Mouse (Mus musculus): ENCODE measurements at regions not wholly inside any gene's neighbourhood (a gene's known extent, or its start where the extent isn't known, plus 50 kb on each side); places are given as distances from the start of the nearest gene placed in this dataset.

DNA sequence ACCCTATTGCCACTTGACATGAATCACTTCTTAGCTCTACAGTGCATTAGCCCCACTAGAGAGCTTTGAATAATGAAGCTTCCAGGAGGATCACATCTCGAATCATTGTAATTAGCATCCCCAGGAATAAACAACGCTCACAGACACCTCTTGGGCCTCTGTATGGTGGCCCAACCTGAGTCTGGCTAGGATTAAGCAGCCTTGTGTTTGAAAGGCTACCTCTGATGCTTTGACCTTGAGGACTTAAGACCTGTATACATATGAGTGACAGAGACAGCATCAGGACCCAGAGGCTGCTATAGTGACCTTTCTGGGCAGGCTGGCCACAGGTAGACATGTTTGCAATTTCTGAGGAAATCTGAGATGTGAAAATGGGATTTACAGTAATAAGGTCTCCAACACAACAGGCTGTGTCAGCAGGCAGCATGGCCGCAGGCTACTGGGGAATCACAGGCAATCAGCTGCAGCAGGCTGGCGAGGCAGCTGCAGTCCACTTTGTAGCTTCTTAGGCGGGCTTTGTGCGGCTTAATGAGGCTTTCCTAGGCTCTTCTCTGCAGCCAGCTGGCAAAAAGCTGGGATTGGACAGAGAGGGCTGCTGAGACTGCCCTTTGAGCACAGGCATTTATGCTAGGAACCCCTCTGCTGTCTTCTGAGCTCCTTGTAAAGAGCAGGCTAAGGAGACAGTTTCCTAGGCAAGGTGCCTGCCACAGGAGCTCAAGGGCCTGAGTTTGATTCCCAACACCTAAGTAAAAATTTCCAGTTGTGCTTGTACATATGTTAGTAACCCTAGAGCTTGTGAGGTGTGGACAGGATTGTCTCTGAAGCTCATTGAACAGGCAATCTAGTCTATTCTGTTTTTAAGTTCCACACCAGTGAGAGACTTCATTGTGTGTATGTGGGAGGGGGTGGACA is 768.1 kb upstream of the Auts2 start:
- no peak for DNase-seq (ENCODE audit: low read depth, low spot score)

DNA sequence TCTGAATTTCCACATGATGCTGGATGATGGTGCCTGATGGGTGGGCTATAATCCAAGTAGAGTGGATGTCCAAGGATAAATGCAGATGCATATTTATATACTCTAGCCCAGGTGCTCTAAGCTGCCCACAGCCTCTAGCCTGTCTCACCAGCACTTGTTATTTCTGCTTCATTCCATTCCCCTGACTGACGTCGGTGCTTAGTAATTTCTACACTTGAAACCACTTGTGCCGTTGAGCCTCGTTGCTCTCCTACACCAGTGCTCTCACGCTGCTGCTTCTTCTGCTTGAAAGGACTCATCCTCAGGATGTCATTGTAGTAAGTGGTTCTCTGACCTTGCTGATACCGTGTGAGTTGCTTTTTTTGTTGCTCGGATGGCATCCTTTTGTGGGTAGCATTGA is 724.7 kb upstream of the Auts2 start:
- no peak for DNase-seq (ENCODE audit: low read depth, low spot score)

DNA sequence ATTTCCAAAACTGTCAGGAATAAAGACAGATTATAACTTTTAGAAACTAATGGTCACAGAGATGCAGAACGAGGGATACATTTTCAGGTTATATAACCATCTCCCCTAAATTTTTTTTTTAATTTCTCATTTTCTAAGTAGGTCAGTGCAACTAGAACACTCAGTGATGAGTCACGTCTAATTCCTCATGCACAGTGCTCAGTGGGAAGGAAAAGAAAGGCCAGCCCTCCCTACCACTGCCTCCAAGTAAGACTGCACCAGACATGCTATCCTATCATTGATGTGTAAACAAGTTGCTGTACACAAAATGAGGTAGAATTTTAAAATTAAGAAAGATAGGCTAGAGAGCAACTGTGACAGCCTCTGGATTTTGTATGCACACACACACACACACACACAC is 724.2 kb upstream of the Auts2 start:
- no peak for DNase-seq (ENCODE audit: low read depth, low spot score)

DNA sequence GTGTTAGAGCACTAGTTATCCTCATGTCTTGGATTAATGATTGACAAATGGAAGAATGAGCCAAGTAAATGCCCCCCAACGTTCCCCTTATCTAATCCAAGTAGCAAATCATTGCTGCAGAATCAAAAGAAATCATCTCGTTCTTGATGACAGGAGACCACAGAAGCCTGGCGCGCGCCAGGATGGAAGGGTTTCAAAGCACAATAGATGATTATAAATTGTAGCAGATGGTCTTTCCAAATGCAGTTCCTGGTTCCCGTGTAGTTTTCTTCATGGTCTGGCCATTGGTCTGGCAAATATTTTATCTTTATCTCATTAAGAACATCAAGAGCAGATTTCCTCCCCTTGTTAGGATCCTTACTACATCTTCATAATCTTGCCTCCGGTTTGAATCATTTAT is 721.8 kb upstream of the Auts2 start:
- no peak for DNase-seq (ENCODE audit: low read depth, low spot score)

DNA sequence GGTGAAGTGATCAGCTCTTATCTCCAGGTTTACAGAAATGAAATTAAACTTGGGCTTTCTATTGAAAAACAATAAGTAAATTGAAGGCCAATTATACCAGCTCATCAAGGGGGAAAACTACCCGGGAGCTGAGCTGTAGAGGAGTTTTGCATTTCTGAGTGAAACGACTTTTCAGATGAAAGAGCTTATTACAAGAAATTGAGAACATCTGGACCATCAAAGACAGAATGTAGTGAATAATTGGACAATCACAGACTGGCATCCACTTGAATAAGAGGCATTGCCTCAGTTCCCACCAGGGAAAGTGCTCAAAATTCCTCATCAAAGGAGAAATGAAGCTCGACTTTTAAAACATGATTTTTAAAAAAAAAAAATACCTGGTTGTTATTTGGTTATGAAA is 675.7 kb upstream of the Auts2 start:
- DNase-seq (ENCODE audit: low read depth, low spot score): no peak

DNA sequence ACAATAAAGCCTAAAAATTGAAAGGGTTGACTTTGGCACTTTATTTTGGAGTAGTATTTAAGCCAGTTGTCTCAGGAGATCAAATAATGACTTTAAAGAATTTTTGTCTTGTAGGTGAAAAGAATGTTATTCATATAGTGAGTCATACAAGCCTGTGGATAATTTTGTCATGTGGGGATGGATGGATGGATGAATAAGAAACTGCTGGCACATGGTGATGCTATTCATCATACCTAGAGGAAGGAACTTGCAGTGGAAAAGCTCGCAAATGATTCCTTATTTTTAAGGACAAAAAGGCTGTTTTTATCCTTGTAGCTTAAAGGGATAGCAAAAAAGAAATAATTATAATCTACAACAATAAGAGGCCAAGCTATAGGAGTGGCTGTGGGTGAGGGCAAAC is 655.4 kb upstream of the Auts2 start:
- DNase-seq (ENCODE audit: low read depth, low spot score): no peak

DNA sequence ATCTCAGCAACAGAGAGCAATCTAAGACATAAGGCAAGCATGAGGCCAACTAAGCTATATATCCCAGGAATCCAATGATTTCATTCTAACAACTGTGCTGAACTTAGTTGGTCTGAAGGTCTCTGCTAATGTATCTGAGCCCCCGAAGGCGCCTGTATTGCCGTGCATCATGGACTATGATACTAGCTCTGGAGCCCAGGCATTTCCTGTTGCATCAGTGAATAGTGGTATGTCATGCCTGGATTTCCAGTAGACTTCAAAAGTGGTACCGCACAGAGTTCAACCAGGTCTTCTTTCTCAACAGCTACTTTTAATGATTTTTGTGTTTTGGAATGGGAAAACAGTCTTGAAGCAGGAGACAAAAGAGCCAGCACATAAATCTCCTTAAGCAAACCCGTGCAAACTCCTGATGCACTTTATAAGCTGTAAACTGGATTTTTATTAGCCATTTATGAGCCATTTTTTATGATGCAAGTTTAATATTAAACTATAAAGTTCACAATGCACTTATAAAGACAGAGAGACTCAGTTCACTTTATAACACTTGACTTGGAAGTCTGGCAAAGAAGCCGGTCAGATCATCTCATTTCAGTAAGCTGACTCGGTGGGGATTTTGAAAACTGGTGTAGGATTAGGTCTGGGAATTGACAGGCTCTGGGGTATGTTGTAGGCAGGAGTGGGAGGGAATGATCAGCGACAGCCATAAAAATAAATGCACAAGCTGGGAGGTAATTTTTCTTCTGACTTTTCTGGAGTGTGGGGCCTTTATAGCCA is 646.8 kb upstream of the Auts2 start:
- no peak for DNase-seq (ENCODE audit: low read depth, low spot score)

DNA sequence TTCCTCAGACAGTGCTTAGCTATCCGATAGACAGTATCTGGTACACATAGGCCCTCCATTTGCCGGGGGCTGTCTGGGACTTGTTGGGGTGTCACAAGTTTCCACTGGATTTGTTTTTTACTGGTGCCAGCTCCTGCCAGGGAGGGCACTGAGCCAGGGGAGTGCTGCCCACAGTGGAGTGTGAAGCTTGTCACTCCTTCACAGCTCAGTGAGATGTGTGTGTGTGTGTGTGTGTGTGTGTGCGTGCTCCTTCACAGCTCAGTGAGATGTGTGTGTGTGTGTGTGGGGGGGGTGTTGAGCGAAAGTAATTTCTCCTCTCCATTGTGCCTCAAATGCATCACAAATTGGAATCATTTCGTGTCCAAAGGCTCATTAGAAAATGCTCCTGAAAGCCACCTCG is 632.5 kb upstream of the Auts2 start:
- no peak for DNase-seq (ENCODE audit: low read depth, low spot score)

DNA sequence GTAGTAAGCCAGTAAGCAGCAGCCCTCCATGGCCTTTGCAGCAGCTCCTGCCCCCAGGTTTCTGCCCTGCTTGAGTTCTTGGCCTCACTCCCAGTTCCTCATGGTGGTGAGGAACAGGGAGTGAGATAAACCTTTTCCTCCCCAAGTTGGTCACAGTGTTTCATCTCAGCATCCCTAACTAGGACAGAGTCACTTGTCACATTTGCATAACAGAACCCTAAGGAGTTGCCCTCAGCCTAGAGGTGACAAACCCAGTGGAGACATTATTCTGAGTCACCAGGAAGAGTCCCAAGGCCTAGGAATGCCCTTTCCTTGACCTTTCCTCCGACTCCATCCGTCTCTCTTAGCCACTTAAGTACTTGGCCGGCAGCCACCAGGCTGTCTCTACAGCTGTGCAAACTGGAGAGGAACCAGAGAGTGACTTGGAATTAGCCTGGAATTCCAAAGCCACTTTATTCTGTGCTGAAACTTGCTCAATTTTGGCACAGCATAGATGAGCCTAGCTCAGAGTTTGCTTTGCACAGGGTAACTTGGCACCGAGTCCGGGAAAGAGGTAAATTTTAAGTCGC is 630.1 kb upstream of the Auts2 start:
- DNase-seq (ENCODE audit: low read depth, low spot score): no peak

DNA sequence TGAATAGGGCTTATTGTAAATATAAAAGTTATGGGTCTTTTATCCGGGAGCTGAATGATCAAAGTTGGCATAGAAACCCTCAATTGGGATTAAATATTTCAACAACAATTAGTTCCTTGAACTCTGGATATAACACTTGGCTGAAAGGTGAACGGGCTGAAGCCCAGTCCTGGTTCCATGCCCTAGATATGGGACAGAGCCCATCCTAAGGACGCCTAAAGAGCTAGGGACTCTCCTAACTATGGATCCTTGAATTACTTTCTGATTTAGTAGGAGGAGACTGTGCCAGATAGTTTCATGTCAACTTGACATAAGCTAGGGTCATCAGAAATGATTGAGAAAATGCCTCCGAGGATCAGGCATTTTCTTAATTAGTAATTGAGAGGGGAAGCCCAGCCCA is 629.5 kb upstream of the Auts2 start:
- no peak for DNase-seq (ENCODE audit: low read depth, low spot score)

DNA sequence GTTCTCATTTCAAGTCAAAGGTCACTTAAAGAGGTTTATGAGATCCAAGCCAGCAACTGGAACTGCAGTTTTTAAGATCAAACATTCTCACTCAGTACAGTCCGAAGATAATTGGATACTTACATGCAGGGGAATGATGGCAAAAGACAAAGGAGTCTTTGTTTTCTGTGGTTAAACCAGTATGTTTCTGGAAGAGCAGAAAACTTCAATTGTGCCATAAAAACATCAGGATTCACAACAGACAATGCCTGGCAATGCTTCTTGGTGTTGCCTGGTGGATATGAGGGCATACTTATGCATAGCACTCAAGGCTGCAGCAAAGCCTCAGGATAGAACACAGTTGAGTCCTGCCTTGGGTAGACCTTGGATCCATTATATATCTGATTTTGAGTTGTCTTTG is 628.1 kb upstream of the Auts2 start:
- no peak for DNase-seq (ENCODE audit: low read depth, low spot score)

DNA sequence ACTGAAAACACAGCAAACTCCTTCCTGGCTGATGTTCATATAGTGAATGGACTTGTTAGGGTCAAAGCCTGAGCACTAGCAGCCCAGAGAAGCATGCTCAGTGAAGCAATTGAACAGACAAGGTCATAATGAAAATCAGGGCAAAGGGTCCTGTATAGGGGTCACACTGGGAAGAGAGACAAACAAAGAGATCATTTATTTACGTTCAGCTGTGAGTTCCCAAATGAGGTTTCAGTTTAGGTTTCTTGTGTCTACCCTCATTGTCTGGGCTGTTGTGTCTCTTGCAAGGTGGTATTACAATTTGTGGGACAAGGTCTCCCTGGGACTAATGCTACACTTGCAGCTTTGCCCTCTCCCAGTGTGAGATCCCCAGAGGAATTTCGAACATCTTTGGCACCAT is 624.4 kb upstream of the Auts2 start:
- no peak for DNase-seq (ENCODE audit: low read depth, low spot score)

DNA sequence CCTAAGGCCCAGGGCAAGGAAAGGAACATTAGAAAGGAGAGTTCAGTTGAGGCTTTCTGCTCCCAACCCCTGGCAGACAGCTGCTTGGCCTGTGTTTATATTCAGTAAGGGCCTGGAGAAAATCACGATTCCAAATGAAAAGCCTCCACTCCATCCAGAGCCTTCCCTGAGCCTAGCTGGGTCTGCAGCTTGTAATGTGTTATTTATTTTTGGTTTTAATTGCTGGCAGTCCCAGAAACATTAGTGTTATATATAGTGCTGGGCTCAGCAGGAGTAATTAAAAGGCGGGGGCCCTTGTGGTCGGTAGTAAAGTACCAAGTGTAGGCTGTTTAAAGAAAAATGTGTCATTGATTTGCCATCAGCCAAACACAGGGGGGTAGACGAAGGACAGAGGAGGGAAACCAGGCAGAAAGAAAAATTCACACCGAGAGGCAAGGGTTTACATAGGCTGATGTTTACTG is 623.9 kb upstream of the Auts2 start:
- DNase-seq (ENCODE audit: low read depth, low spot score): no peak

DNA sequence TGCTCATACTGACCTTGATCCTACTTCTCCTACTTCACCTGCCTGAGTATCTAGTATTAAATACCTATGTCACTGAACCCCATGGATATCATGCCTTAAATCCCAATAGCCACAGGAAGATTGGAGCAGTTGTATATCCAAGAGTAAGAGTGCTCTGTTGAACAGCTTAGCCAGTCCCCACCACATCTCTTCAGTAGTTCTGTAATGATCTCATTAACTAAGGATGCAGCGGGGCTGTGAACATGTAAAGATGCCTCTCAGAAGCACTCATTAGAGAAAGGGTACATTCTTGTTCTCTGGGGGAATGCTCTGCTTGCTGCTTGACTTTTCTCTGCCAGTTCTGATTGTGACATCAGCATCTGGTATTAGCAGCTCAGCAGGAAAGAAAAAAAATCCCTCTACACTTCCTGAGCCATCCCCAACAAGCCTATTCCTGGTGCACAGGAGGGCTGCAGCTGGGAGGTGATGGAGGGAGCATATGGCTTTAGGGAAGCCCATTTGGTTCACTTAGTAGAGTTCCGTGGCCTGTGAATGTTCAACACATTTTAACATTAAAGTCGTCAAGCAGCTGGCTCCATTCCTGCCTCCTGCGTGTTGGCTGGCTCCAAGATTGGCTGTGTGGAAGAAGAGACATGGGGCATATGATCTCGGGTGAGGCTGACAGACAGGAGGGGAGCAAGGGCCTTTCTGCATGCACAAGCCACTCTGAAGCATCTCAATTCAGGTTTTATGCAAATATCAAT is 613.1 kb upstream of the Auts2 start:
- DNase-seq (ENCODE audit: low read depth, low spot score): no peak

DNA sequence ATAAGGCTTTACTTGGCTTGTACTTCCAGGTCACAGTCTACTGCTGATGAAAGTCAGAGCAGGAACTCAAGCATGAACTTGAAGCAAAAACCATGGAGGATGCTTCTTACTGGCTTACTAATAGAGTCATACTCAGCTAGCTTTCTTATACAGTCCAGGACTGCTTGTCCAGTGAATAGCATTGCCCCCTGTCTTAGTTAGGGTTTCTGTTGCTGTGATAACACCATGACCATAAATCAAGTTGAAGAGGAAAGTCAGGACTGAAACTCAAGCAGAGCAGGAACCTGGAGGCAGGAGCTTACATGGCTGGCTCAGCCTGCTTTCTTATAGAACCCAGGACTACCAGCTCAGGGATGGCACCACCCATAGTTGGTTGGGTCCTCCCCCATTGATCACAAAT is 602.9 kb upstream of the Auts2 start:
- DNase-seq (ENCODE audit: low read depth, low spot score): no peak

DNA sequence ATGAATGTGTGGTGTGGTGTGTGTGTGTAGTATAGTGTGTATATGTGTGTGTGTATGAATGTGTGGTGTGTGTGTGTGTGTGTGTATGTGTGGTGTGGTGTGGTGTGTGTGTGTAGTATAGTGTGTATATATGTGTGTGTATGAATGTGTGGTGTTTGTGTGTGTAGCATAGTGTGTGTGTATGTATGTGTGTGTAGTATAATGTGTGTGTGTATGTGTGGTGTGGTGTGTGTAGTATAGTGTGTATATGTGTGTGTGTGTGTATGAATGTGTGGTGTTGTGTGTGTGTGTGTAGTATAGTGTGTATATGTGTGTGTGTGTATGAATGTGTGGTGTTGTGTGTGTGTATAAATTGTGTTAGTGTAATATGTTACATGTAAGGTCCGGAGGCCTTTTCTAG is 600.5 kb upstream of the Auts2 start:
- DNase-seq (ENCODE audit: low read depth, low spot score): no peak

DNA sequence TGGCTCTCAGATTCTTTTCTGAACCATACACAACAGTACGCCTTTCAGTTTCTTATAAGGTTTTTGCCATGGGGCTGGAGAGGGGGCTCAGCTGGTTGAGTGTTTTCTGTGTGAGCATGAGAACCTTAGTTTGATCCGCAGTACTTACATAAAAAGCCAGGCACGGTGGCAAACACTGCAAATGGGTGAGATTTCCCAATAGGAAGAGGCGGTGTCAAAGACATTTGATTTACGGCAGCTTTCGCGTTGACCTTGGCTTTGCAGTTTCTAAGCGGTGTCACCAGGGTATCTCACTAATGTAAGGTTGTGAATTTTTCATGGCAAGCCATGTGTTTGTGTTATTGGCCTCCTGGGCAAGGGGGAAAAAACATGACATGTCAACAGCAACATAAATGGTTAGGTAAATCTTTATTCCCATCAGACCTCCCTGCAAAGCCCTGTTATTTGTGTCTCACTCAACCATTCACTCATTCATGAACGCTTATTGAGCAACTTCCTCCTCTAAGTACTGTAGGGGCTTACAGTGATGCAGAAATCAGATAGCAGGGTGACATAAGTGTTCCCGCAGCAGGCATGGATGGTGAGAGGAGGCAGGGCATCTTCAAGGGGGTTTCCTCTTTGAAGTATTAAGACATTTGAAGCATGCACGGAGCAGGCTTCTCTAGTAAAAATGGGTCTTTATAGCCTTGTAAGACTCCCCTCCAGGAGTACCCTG is 599.4 kb upstream of the Auts2 start:
- no peak for DNase-seq (ENCODE audit: low read depth, low spot score)

DNA sequence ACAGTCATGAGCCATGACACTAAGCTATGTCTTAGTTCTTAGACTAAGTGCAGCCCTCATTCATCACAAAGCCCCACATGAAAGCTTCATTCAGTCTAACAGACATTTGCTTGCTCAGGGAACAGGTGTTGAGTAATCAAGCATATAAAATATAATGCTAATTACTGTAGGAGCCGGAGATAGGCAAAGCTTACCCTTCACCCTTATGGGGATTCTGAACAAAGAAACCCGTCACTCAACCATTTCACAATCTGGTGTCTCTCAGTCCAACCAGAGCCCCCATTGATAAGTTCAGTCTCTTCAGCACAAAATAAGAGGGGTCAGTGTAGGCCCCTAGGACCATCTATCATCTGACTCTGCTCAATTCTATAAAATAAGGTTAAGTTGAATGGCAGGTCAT is 587.9 kb upstream of the Auts2 start:
- no peak for DNase-seq (ENCODE audit: low read depth, low spot score)

DNA sequence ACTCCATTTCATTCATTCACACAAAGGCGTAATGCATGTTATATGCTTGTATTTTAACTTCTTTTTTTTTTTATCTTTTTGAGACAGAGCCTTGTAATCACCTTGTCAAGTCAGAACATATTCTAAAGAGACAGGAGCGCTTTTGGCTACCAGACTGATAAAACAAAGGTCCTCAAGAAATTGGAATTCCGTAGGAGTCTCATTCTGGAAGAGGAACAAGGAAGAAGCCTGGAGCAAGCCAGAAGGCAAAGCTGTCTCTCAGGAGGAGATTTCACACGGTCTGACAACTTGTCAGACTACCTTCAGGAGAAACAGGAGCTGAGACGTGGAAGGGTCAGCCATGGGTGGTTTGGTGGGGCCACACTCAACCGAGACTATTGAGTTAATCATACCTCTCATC is 587.2 kb upstream of the Auts2 start:
- DNase-seq (ENCODE audit: low read depth, low spot score): no peak

DNA sequence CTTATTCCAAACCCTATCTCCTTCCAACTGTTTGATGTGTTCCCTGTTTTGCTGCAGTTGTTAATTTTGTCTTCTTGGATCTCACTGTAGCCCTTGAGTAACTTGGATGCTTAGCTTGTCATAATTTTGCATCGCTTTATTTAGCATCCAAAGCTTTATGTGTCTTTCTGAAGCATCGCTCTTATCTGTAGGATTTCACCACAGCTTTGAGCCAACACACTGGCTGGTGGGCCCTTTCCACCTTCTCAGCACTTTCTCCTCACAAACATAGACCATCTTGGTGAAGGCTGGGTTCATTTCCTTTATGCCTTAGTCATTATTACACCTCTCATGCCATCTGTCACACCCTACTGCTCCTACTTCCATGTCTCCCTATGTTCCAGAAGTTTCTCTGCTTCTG is 581.1 kb upstream of the Auts2 start:
- DNase-seq (ENCODE audit: low read depth, low spot score): no peak

DNA sequence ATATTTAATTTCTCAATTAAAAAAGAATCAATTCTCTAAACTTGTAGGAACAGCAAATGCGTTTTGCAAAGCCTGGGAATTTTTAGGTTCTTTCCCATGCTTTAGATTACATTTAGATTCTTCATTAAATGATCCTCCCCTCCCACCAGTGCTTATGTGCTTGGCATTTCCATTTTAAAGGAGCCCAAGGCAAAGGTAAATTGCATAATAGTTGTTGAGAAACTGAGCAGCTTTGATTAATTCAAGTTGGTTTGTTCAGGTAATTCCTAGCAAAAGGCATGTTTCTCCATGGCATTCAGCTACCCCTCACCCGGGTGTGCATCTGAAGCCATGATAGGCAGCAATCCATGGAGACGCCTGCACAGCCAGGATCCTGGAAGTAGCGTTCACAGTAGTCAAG is 570.8 kb upstream of the Auts2 start:
- no peak for DNase-seq (ENCODE audit: low read depth, low spot score)
